In the genomic region with DNA sequence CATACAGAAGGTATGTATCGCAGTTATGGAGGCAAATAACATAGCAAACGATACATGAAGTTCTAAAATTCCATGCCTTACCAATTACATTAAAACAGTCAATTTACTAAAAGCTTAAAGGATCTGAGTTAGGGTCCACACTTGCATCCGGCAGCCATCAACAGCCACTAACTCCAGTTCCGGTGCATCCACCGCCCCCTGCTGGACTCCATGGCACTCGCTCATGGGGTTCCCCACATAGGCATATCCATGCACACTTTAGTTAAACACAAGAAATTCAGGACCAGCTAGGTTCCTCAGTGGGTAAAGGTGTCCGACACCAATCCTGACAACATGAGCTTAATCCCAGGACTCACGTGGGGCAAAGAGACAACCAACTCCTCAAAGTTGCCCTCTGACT, we compare ENCODE assay signal across 9 mouse cellular contexts. TPM values are rescaled to one million over a fixed set of nuclear protein-coding genes. Genes with fewer than 3 reads are reported as not detected.
DNase-seq lines count a peak whose midpoint lies in the region; ATAC-seq and TF ChIP-seq lines count a peak whose summit lies in the region.
"Had no signal": no experiment of that assay in that cellular context is flagged by ENCODE, and none has a peak within 500 bp of the region (broad histone marks: within the 10 kb centered on the region; RNA-seq: fewer than 3 reads in every experiment).

No protein-coding gene starts in this region.

- no peaks in the 10 kb centered on the region for H3K9me3 ChIP-seq in midbrain, embryonic 11.5 days (ENCODE audit: control insufficient read depth, low read length)
- no peaks in the 10 kb centered on the region for H3K9me3 ChIP-seq in midbrain, embryonic 16.5 days (replicated peaks; ENCODE audit: control insufficient read depth, low read length, poor library complexity, severe bottlenecking)
- H3K9me3 ChIP-seq in liver, embryonic 14.5 days (ENCODE audit: control insufficient read depth, low read length), result no peaks in the 10 kb centered on the region

- DNase-seq in cerebellum, postnatal 10 days, result peak; percentile 76
- DNase-seq in cerebellum, adult 9-10 months, result no peak
- no peak for DNase-seq in midbrain, embryonic 11.5 days (ENCODE audit: low spot score, missing footprints)
- DNase-seq in adrenal gland, postnatal 25 days, result peak; percentile 66
- peak; percentile 51 for DNase-seq in gastrocnemius, adult 18-20 months (ENCODE audit: low spot score)
- DNase-seq in liver, embryonic 14.5 days (ENCODE audit: low read depth in 3 of 3, low spot score in 3 of 3), result no peak
- peak; percentile 38 to 77 for DNase-seq in spleen, postnatal 10 days (ENCODE audit: low spot score in 2 of 2)

- WGBS in midbrain, embryonic 11.5 days, result 52% methylated on average over 8 of the region's 8 CpGs
- WGBS in midbrain, embryonic 16.5 days, result 48% methylated on average over 8 of the region's 8 CpGs
- WGBS in liver, embryonic 14.5 days (ENCODE audit: insufficient replicate concordance), result 60% methylated on average over 8 of the region's 8 CpGs

- no peak overlapping the region for H3K4me2 ChIP-seq in midbrain, embryonic 11.5 days
- H3K4me2 ChIP-seq in midbrain, embryonic 16.5 days (ENCODE audit: low read length), result no peak overlapping the region
- no peak overlapping the region for H3K4me2 ChIP-seq in liver, embryonic 14.5 days (ENCODE audit: low read depth)

- TF ChIP-seq CTCF in liver, embryonic 14.5 days (IDR thresholded peaks at IDR 0.05; ENCODE audit: low read depth), result peak; percentile 90

- no peak for TF ChIP-seq EP300 in liver, embryonic 14.5 days (IDR thresholded peaks at IDR 0.05; ENCODE audit: low read depth)

- H3K9ac ChIP-seq in midbrain, embryonic 11.5 days (ENCODE audit: low read length), result no peak overlapping the region
- H3K9ac ChIP-seq in midbrain, embryonic 16.5 days (ENCODE audit: low read depth, low read length), result no peak overlapping the region
- no peak overlapping the region for H3K9ac ChIP-seq in liver, embryonic 14.5 days (replicated peaks)

- H3K4me3 ChIP-seq in midbrain, embryonic 11.5 days (ENCODE audit: low read depth, low read length), result no peak overlapping the region
- H3K4me3 ChIP-seq in midbrain, embryonic 16.5 days (ENCODE audit: low read depth, low read length), result no peak overlapping the region
- no peak overlapping the region for H3K4me3 ChIP-seq in liver, embryonic 14.5 days (ENCODE audit: insufficient read depth in 1 of 2, low read depth in 2 of 2, low read length in 2 of 2)
- H3K4me3 ChIP-seq: myocyte had no signal

- no peaks in the 10 kb centered on the region for H3K27me3 ChIP-seq in midbrain, embryonic 11.5 days (ENCODE audit: control insufficient read depth, insufficient read depth, low read length)
- H3K27me3 ChIP-seq in midbrain, embryonic 16.5 days (ENCODE audit: control insufficient read depth, insufficient read depth, low read depth, low read length), result no peaks in the 10 kb centered on the region; the same call in 1 of the 2 replicates
- no peaks in the 10 kb centered on the region for H3K27me3 ChIP-seq in liver, embryonic 14.5 days (ENCODE audit: control insufficient read depth, insufficient read depth, low read length)

- no peak overlapping the region for H3K27ac ChIP-seq in midbrain, embryonic 11.5 days (ENCODE audit: low read depth, low read length)
- no peak overlapping the region for H3K27ac ChIP-seq in midbrain, embryonic 16.5 days (ENCODE audit: low read length)
- H3K27ac ChIP-seq in liver, embryonic 14.5 days, result no peak overlapping the region

- peak; percentile 71; the same call in 1 of the 2 replicates for ATAC-seq in midbrain, embryonic 11.5 days (ENCODE audit: low FRiP score)
- no peak for ATAC-seq in midbrain, embryonic 16.5 days
- 0 out of 2 replicates have a peak, but pooled peaks have one; percentile 45 for ATAC-seq in liver, embryonic 14.5 days (ENCODE audit: insufficient read depth)

- no peaks in the 10 kb centered on the region for H3K4me1 ChIP-seq in midbrain, embryonic 11.5 days (ENCODE audit: control insufficient read depth, insufficient read depth, low read length)
- no peaks in the 10 kb centered on the region for H3K4me1 ChIP-seq in midbrain, embryonic 16.5 days (ENCODE audit: control insufficient read depth, insufficient read depth, low read length)
- H3K4me1 ChIP-seq in liver, embryonic 14.5 days (replicated peaks; ENCODE audit: control insufficient read depth in 2 of 2, insufficient read depth in 2 of 2, low read length in 1 of 2), result peaks cover 0 to 10% of the 10 kb centered on the region in 2 experiments; a peak in 2 of 4 replicates

- no peaks in the 10 kb centered on the region for H3K36me3 ChIP-seq in midbrain, embryonic 11.5 days (ENCODE audit: control insufficient read depth, insufficient read depth, low read length)
- peaks cover 2% of the 10 kb centered on the region; the same call in 1 of the 2 replicates for H3K36me3 ChIP-seq in midbrain, embryonic 16.5 days (ENCODE audit: control insufficient read depth, insufficient read depth, low read length)
- peaks cover 5% of the 10 kb centered on the region for H3K36me3 ChIP-seq in liver, embryonic 14.5 days (replicated peaks; ENCODE audit: control insufficient read depth, insufficient read depth, low read depth)

RNA-seq across cellular contexts. Expression of a gene that starts 9.0 kb away (rescaled TPM):
- 74.7 and 81.8 TPM in 2 replicates for polyA plus RNA-seq in midbrain, embryonic 11.5 days (2014; fragmentation: Nextera tagmentation; extraction: Ambion mirVana)
- 75.3 and 86.4 TPM in 2 replicates for polyA plus RNA-seq in midbrain, embryonic 16.5 days (2015; fragmentation: Nextera tagmentation; extraction: Ambion mirVana)
- total RNA-seq in adrenal gland, postnatal 25 days (2021), result 98.4 and 110 TPM in 2 replicates
- 10 to 100 TPM; 29.5 to 35.1 TPM for total RNA-seq in gastrocnemius, adult 18-20 months (2021)
- polyA plus RNA-seq in liver, embryonic 14.5 days (2012; rRNA removed), result 5.1 and 9.1 TPM in 2 replicates
- polyA plus RNA-seq in liver, embryonic 14.5 days (2014; fragmentation: Nextera tagmentation; extraction: Ambion mirVana), result 11.0 and 15.0 TPM in 2 replicates

RNA-seq across cellular contexts. Expression of a gene that starts 9.0 kb away (rescaled TPM):
- polyA plus RNA-seq in midbrain, embryonic 11.5 days (2014; fragmentation: Nextera tagmentation; extraction: Ambion mirVana), result 76.2 and 82.8 TPM in 2 replicates
- 94.7 and 97.3 TPM in 2 replicates for polyA plus RNA-seq in midbrain, embryonic 16.5 days (2015; fragmentation: Nextera tagmentation; extraction: Ambion mirVana)
- 49.8 and 55.5 TPM in 2 replicates for total RNA-seq in adrenal gland, postnatal 25 days (2021)
- total RNA-seq in gastrocnemius, adult 18-20 months (2021), result 10 to 100 TPM; 23.2 to 26.8 TPM
- 9.9 and 12.1 TPM in 2 replicates for polyA plus RNA-seq in liver, embryonic 14.5 days (2012; rRNA removed)
- 19.1 and 19.9 TPM in 2 replicates for polyA plus RNA-seq in liver, embryonic 14.5 days (2014; fragmentation: Nextera tagmentation; extraction: Ambion mirVana)

Comparison
In these comparisons a context has a peak if more than half of its experiments do, and no peak if none do; other contexts are left out.
1. DNase-seq: peak in cerebellum, postnatal 10 days (2 of 2), adrenal gland, postnatal 25 days (single experiment), gastrocnemius, adult 18-20 months (single experiment) and spleen, postnatal 10 days (2 of 2); none in cerebellum, adult 9-10 months (single experiment), midbrain, embryonic 11.5 days (single experiment) and liver, embryonic 14.5 days (0 of 3).